Mouse (Mus musculus) megakaryocyte, adult 5-6 weeks (primary cell): Measurements from ENCODE around the gene Cd300lf. TPM values are rescaled to one million over a fixed set of nuclear protein-coding genes. Genes with fewer than 3 reads are reported as not detected.

Source experiments
- ATAC-seq: 2 replicates; pipeline ENCODE4 v1.8.0; 2016; ENCODE audit warnings: mild to moderate bottlenecking, inconsistent platforms; ENCODE audit not compliant: poor library complexity, severe bottlenecking
- total RNA-seq, 2 experiments: library from RNA; stranded (forward) in 1 of 2; stranded (reverse) in 1 of 2; fragments of 153-499, 151-499 nt in 1 of 2; fragments of 221-1000, 200-1000 nt in 1 of 2; gene quantifications; 2 replicates each; pipeline versions ENCODE4 v1.2.3 to v1.2.4; 2015 to 2017

Gene Cd300lf
- total RNA-seq (2015) (22.9 and 25.7 TPM in 2 replicates), total RNA-seq (2017) (28.1 and 46.6 TPM in 2 replicates)

- peak; percentile 97 for ATAC-seq
Observed at GRCm38 (mm10) chr11:115133800-115134199, at the start of gene Cd300lf. Gene Cd300lf (minus strand): TSS chr11:115133992.

GRCm38 (mm10) chr11:115181913-115182638, 48.3 kb upstream of the Cd300lf start:
- ATAC-seq = peak; percentile 68

- ATAC-seq = no peak
Observed at GRCm38 (mm10) chr11:115179881-115180280, 46.1 kb upstream of the Cd300lf start.

DNA sequence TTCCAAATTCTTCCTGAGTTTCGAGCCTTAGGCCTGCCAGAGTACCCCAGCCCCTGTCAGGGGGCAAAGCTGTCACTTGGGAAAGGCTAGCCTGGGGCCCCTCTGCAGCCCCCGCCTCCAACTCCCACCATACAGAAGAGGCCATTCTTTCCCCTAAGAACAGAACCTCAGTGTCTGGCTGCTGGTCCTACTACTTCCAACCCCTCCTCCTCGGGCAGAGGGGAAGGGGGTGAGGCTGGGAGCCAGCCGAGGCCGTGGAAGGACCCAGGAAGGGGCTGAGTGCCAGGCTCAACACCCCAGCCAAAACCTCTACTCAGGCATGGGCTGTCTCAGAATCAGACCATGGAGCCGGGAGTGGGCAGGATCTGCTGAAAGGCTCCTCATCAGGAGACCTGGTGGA, 45.4 kb upstream of the Cd300lf start:
- ATAC-seq = no peak

- ATAC-seq = no peak
Observed at GRCm38 (mm10) chr11:115178766-115179165, 45.0 kb upstream of the Cd300lf start.

- no peak for ATAC-seq
Observed at GRCm38 (mm10) chr11:115177559-115178195, 43.9 kb upstream of the Cd300lf start.

GRCm38 (mm10) chr11:115176399-115177190, 42.8 kb upstream of the Cd300lf start:
- ATAC-seq = no peak

DNA sequence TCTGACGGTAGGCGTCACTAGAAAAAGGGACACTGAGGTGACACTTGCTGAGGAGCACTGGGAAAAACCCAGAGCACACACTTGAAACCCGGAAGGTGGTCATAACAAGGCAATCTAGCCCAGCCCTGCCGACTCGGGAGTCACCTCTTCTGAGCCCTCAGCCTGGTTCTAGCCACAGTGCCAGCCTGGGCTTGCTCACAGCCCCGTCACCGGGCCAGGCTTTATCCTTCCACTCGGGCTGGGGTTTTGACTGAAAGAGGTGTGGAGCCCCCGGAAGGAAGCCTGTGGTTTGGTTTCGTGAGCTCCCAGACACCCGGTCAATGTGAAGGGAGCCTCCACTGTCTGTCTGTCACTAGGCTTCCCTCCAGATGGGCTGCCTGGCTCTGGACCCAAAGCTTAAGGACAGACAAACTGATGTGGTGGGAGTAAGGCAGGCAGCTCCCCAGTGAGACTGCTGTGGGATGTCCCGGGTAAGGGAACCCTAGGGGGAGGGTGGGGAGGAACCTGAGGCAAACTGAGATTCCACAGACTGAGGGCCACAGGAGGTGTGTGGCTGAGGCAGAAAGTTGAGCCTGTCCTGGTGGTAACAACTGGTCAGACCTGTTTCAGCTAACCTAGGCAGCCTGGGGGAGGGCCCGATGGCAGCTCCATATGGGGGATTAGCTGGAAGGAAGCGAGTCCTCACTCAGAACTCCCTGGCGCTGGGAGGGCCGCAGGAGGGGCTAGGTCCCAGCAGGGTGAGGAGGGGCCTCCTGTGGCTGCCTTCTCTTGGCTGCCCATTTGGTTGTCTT, 40.0 kb upstream of the Cd300lf start:
- peak; percentile 72 for ATAC-seq

- ATAC-seq = peak; percentile 29; the same call in 1 of the 2 replicates
Observed at GRCm38 (mm10) chr11:115172825-115173287, 39.1 kb upstream of the Cd300lf start.

DNA sequence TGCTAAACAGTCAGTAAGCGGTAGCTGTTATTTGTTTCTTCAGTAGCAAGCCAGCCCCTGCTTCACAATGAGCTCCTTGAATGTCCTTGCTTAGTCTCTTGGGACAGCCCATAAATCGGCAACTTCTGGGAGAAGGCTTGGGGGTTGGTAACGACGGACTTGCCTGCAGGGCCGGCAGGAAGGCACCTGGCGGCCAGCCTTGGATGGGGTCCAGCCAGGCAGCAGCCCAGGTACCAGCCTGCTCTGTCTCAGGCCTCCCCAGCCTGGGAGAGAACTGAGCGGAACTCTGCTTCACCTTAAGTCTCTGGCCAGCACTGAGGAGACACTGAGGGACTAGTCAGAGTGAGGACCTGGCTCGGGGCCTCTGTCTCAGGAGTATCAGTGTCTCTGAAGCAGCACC, 37.3 kb upstream of the Cd300lf start:
- no peak for ATAC-seq

DNA sequence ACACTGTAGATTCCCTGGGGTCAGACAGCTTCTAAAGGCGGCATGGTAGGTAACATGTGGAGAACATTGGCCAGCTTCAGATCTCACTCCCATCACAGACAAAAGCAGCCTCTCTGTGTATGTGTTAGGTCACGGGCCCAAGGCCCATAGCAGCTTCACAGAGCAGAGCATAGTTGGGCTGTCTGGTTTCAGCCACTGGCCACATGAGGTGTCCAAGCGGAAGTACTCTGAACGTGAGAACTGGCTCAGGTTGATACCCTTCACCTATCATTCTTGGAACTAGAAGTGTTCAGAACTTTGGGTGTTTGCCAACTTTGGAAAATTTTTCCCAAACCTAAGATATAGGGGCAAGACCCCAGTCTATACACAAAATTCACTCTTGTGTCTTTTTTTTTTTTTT, 35.6 kb upstream of the Cd300lf start:
- ATAC-seq = no peak

- ATAC-seq = no peak
Observed at GRCm38 (mm10) chr11:115167631-115168249, 33.9 kb upstream of the Cd300lf start.

- no peak for ATAC-seq
Observed at GRCm38 (mm10) chr11:115166776-115167175, 33.0 kb upstream of the Cd300lf start.

- ATAC-seq = no peak
Observed at GRCm38 (mm10) chr11:115164976-115165374, 31.2 kb upstream of the Cd300lf start.

DNA sequence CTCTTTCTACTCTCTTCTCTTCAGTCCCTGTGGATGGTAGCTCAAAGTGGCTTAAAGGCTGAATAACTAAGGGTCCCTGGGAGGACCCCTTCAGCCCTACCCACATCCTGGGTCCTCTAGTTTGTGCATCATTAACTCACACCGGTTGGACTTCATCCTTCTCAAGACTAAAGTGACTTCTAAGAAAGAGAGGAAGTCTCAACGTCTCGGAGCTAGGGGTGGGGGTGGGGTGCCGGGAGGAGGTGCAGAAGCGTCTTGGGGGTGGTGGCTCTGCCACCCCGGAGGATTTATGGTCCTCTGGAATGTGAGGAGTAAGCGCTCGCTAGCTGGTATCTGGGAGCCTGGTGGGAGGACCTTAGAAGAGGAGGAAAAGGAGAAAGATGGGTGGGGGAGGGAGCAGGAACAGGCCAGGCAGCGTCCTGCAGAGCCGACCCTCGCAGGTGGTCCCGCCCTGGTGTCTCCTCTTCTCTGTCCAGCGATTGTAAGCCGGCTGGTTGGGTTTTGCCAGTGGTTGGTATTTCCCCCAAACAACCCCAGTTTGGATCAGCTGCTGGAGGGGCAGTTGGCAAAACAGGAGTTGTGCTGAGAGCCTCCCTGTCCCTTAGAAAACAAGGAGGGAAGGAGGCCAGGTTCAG, 30.7 kb upstream of the Cd300lf start:
- ATAC-seq = no peak

- ATAC-seq = peak; percentile 11; the same call in 1 of the 2 replicates
Observed at GRCm38 (mm10) chr11:115163568-115164150, 29.9 kb upstream of the Cd300lf start.

DNA sequence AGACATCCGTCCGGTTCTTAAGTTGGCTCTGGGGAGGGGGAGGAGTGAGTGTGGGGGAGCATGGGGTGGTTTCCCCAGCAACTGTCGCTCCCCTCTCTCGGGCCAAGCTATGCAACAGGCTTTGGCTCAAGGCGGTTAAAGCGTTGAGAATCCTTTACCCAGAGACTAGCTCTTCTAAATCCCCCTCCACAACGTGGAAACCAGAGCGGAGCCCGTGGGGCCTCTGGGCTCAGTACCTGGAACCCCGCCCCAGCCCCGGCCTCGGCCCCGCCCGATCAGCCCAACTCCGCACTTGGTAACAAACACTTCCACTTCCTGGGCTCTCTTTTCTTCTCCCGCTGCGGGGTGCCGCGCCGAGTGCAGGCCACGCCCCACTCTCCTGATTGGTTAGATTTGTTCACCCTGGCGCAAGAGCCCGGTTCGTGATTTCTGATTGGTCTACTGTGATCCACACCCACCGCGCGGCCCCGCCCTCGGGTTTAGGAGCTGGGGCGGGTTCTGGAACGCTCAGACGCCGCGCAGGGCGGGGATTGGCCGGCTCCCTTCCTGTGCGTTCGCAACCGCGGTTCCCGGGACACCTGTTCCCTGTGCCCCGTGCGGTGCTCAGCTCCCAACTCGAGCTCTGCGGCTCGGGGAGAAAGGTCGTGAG, 29.2 kb upstream of the Cd300lf start, which contains the start of gene Slc9a3r1:
Gene Slc9a3r1, plus strand, starts transcription at position 510 of the 649 bp plus-strand sequence.
- ATAC-seq = peak; percentile 83

GRCm38 (mm10) chr11:115162205-115162601, 28.4 kb upstream of the Cd300lf start:
- no peak for ATAC-seq
